Mouse (Mus musculus): Measurements from ENCODE around the gene Nlrp9a. TPM values are rescaled to one million over a fixed set of nuclear protein-coding genes. Genes with fewer than 3 reads are reported as not detected.
"Not testable (repeated sequence)": the region's sequence is repeated elsewhere in the genome, so short reads cannot be mapped to it uniquely, and the experiment has no call there.

Nlrp9a gene
- not detected in 2 replicates for polyA plus RNA-seq (2012; rRNA removed)

DNA sequence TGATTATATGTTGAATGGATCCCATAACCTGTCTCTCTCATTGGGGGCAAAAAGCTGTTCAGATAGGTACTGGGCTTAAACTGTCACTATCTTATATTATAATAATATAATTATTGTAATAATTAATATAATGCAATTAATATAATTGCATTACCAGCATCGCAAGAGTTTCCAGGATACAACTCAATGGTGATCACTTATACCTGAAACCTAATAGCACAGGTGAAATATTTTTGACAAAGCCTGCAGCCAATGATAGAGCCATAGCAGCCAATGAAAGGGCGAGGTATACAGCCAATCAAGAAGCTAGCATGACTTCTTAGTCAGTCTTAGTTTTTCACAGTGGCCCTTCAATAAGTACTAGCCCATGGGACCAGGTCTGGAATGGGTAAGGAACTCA is at the start of gene Nlrp9a:
Gene Nlrp9a, plus strand, starts transcription at position 301 of the 400 bp plus-strand sequence.
- 61% methylated on average over 2 of the region's 2 CpGs for WGBS
- not testable (repeated sequence) for DNase-seq (ENCODE audit: low read depth, low spot score)

DNA sequence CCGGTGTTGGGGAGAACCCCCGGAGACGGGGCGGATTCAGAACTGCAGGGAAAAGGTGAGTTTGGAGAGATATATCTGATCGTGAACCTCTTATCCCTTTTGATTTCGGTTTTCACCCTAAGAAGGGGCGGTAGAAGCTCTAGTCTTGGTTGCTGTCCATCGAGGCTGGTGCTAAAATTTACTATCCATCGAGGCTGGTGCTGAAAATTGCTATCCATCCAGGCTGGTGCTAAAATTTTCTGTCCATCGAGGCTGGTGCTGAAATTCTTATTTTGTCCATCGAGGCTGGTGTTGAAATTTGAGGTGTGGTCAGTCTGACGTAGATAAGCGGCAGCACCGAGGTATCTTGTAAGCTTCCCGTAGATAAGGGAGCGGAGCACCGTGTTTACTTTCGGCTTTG is 45.3 kb upstream of the Nlrp9a start:
- WGBS: 82% methylated on average over 18 of the region's 18 CpGs
- DNase-seq (ENCODE audit: low read depth, low spot score): not testable (repeated sequence)

DNA sequence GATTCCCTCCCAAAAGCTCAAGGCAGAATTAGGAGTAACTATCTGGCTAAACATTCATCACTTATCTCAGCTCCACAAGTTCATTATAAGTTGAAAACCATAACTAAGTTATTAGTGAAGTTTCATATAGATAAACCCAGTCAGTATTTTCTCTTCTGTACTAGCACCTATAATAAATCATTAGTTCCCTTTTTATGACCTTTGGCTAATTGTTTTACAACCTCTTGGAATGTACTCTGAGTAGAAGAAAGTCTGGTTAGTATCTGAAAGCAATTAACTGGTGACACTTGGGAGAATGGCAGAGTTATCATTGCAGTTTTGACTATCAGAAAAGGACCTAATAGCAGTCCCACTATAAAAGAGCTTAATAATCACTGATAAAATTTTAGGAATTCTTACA is 54.3 kb downstream of the Nlrp9a start:
- no peak for DNase-seq (ENCODE audit: low read depth, low spot score)

DNA sequence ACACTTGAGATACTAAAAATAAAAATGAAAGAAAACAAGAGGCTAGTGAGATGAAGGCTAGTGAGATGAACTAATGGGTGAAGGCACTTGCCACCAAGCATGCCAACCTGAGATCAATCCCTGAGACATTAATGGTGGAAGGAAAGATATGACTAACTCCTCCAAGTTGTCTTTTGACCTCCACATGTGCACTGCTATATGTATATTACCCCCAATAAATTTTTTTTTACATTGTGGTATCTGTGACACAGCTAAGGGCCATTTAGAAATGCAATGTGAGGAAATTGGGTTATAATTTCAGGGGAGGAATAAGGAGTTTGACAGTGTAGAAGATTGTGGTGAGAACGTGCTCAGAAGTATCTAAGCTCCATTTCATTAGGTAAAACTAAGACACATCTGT is 55.0 kb downstream of the Nlrp9a start:
- no peak for DNase-seq (ENCODE audit: low read depth, low spot score)
- WGBS: 30% methylated on average over 1 of the region's 1 CpGs

DNA sequence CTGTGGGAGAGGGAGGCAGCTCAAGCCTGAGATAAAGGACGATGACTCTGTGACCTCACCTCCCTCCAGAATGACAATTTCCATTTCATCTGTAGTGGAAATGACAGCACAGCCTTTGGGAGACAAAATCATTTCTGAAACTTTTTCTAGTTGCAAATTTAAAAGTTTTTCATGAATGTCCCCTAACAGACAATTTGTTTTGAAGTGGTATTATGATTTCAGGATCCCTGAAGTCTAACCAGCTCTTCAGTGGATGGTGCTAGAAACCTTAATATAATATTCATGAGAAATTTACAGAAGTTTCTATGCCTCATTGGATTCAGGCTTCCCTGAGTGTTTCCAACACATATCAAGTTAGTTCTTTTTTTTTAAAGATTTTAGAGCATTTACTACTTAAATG is 83.5 kb downstream of the Nlrp9a start, which contains the start of gene Vmn1r185:
Gene Vmn1r185, minus strand, starts transcription at position 101 of the 400 bp plus-strand sequence.
- not testable (repeated sequence) for DNase-seq (ENCODE audit: low read depth, low spot score)
- WGBS: 71% methylated on average over 1 of the region's 1 CpGs

Other genes starting within 250 kb of the Nlrp9a start
- not detected in 2 replicates for gene Cyp2a4, start 227.9 kb upstream of the Nlrp9a start, polyA plus RNA-seq (2012; rRNA removed)
- not detected in 2 replicates for gene Nlrp9c, start 131.3 kb upstream of the Nlrp9a start, polyA plus RNA-seq (2012; rRNA removed)
- gene Nlrp4a, start 99.9 kb upstream of the Nlrp9a start, polyA plus RNA-seq (2012; rRNA removed): not detected in 2 replicates
- gene Vmn1r185, start 83.4 kb downstream of the Nlrp9a start, polyA plus RNA-seq (2012; rRNA removed): not detected in 2 replicates
- gene Cyp2b23, start 151.4 kb downstream of the Nlrp9a start, polyA plus RNA-seq (2012; rRNA removed): not detected in 2 replicates
- not detected in 2 replicates for gene Cyp2b19, start 222.1 kb downstream of the Nlrp9a start, polyA plus RNA-seq (2012; rRNA removed)

Measured in large intestine, adult 2 months (tissue).